28 mouse cellular contexts compared by ENCODE assay signal in genomic region chr14:23570251-23570650, GRCm38 (mm10).
A peak's percentile ranks its signal among the peaks of the same experiment; 100 is the strongest.
DNase-seq lines count a peak whose midpoint lies in the region; ATAC-seq lines count a peak whose summit lies in the region.
"Had no signal": no experiment of that assay in that cellular context is flagged by ENCODE, and none has a peak within 500 bp of the region (broad histone marks: within the 10 kb centered on the region; RNA-seq: fewer than 3 reads in every experiment).

No protein-coding gene starts in this region.

- H3K4me3 ChIP-seq in midbrain, embryonic 11.5 days (ENCODE audit: low read depth, low read length): no peak overlapping the region
- no peak overlapping the region for H3K4me3 ChIP-seq in midbrain, embryonic 15.5 days
- H3K4me3 ChIP-seq: heart, adult 2 months; heart, embryonic 12.5 days; limb, embryonic 12.5 days; liver, embryonic 15.5 days; midbrain, embryonic 10.5 days; myocyte; neural tube, embryonic 12.5 days; stomach, embryonic 15.5 days had no signal

- DNase-seq in adrenal gland, adult 2 months: peak; percentile 56
- no peak for DNase-seq in adrenal gland, postnatal 14 days
- DNase-seq in midbrain, embryonic 11.5 days (ENCODE audit: low spot score, missing footprints): peak; percentile 21
- peak; percentile 12 to 15 for DNase-seq in cerebellum, adult 18-20 months
- peak; percentile 21 to 61 for DNase-seq in cerebellum, postnatal 25 days
- no peak for DNase-seq in MN1 (ENCODE audit: low spot score)
- DNase-seq: heart, adult 2 months; heart, postnatal 4 days; kidney, adult 9 months; kidney, postnatal 14 days; layer of hippocampus, adult 9-11 months; lung, embryonic 14.5 days; lung, postnatal 14 days; retina, postnatal 1 day; right cerebral cortex, postnatal 14 days; thymus, postnatal 14 days had no signal

- no peak overlapping the region for H3K9ac ChIP-seq in midbrain, embryonic 11.5 days (ENCODE audit: low read length)
- H3K9ac ChIP-seq in midbrain, embryonic 15.5 days: no peak overlapping the region
- H3K9ac ChIP-seq: heart, embryonic 12.5 days; hindbrain, embryonic 14.5 days; limb, embryonic 12.5 days; liver, embryonic 15.5 days; lung, embryonic 14.5 days; neural tube, embryonic 12.5 days; stomach, embryonic 15.5 days had no signal

- no peak for ATAC-seq in midbrain, embryonic 11.5 days (ENCODE audit: low FRiP score)
- no peak for ATAC-seq in midbrain, embryonic 15.5 days (replicated peaks)
- ATAC-seq in frontal cortex, adult (ENCODE audit: low TSS enrichment): no peak
- ATAC-seq: forebrain, embryonic 14.5 days; intestine, postnatal 0 days had no signal

- 72% methylated on average over 1 of the region's 1 CpGs for WGBS in midbrain, embryonic 11.5 days
- 60% methylated on average over 1 of the region's 1 CpGs for WGBS in midbrain, embryonic 15.5 days

- no peak overlapping the region for H3K27ac ChIP-seq in midbrain, embryonic 11.5 days (ENCODE audit: low read depth, low read length)
- H3K27ac ChIP-seq in midbrain, embryonic 15.5 days: no peak overlapping the region
- H3K27ac ChIP-seq: heart, adult 2 months; hindbrain, embryonic 14.5 days; limb, embryonic 12.5 days; liver, embryonic 15.5 days; midbrain, embryonic 10.5 days; neural tube, embryonic 12.5 days; stomach, embryonic 15.5 days had no signal

- H3K9me3 ChIP-seq in midbrain, embryonic 11.5 days (ENCODE audit: control insufficient read depth, low read length): no peaks in the 10 kb centered on the region
- no peaks in the 10 kb centered on the region for H3K9me3 ChIP-seq in midbrain, embryonic 15.5 days
- H3K9me3 ChIP-seq: heart, embryonic 12.5 days; limb, embryonic 12.5 days; liver, embryonic 15.5 days; midbrain, embryonic 10.5 days; neural tube, embryonic 12.5 days; stomach, embryonic 15.5 days had no signal

- no peaks in the 10 kb centered on the region for H3K36me3 ChIP-seq in midbrain, embryonic 11.5 days (ENCODE audit: control insufficient read depth, insufficient read depth, low read length)
- H3K36me3 ChIP-seq in midbrain, embryonic 15.5 days (replicated peaks): no peaks in the 10 kb centered on the region
- H3K36me3 ChIP-seq: heart, embryonic 12.5 days; limb, embryonic 12.5 days; liver, embryonic 15.5 days; midbrain, embryonic 10.5 days; neural tube, embryonic 12.5 days; stomach, embryonic 15.5 days had no signal

- no peak overlapping the region for H3K4me2 ChIP-seq in midbrain, embryonic 11.5 days
- no peak overlapping the region for H3K4me2 ChIP-seq in midbrain, embryonic 15.5 days
- H3K4me2 ChIP-seq: heart, embryonic 12.5 days; hindbrain, embryonic 14.5 days; limb, embryonic 12.5 days; liver, embryonic 15.5 days; lung, embryonic 14.5 days; neural tube, embryonic 12.5 days; stomach, embryonic 15.5 days had no signal

- H3K27me3 ChIP-seq in midbrain, embryonic 11.5 days (ENCODE audit: control insufficient read depth, insufficient read depth, low read length): no peaks in the 10 kb centered on the region
- no peaks in the 10 kb centered on the region for H3K27me3 ChIP-seq in midbrain, embryonic 15.5 days (replicated peaks)
- H3K27me3 ChIP-seq: limb, embryonic 12.5 days; liver, embryonic 15.5 days; neural tube, embryonic 12.5 days; stomach, embryonic 15.5 days had no signal

- no peaks in the 10 kb centered on the region for H3K4me1 ChIP-seq in midbrain, embryonic 11.5 days (ENCODE audit: control insufficient read depth, insufficient read depth, low read length)
- H3K4me1 ChIP-seq in midbrain, embryonic 15.5 days: no peaks in the 10 kb centered on the region
- H3K4me1 ChIP-seq: heart, embryonic 12.5 days; liver, embryonic 15.5 days; midbrain, embryonic 10.5 days; neural tube, embryonic 12.5 days; stomach, embryonic 15.5 days had no signal

Comparison
In these comparisons a context has a peak if more than half of its experiments do, and no peak if none do; other contexts are left out.
1. DNase-seq: peak in adrenal gland, adult 2 months (single experiment), midbrain, embryonic 11.5 days (single experiment), cerebellum, adult 18-20 months (2 of 2) and cerebellum, postnatal 25 days (2 of 2); none in adrenal gland, postnatal 14 days (single experiment) and MN1 (single experiment).